Mouse (Mus musculus): ENCODE results near the gene Trpm1. TPM values are rescaled to one million over a fixed set of nuclear protein-coding genes. Genes with fewer than 3 reads are reported as not detected.

The Trpm1 gene
- polyA plus RNA-seq, 2 experiments, result not detected

DNA sequence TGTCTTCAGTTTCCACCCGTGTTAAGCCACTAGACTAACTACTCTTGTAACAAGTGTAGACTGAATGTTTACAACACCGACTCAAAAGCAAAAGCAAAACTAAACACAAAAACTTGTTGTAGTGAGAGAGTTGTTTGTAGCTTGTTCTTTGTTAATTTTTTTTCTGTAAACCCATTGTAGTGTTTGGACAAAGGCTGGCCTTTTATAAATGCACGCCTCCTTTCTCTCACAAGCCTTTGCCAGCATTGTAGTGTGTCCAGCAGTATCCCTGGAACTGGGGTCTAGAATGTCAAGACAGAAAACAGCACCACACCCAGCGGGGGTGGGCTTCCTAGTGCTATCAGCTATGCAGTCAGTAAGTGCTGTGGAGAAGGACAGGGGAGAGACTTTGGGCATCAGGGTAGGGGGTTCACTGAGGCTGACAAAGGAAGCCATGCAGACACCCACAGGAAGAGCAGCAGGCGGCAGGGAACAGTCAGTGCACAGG, 5.5 kb downstream of the Trpm1 start:
- ATAC-seq (ENCODE audit: insufficient read depth), result no peak

GRCm38 (mm10) chr7:64159612-64160591, 6.3 kb downstream of the Trpm1 start:
- no peaks in the 10 kb centered on the region for H3K27me3 ChIP-seq (ENCODE audit: control insufficient read depth, insufficient read depth, low read length)
- no peaks in the 10 kb centered on the region for H3K9me3 ChIP-seq (ENCODE audit: control insufficient read depth, low read length)
- H3K4me3 ChIP-seq (ENCODE audit: insufficient read depth in 1 of 2, low read depth in 2 of 2, low read length in 2 of 2), result no peak overlapping the region
- no peaks in the 10 kb centered on the region for H3K36me3 ChIP-seq (replicated peaks; ENCODE audit: control insufficient read depth, insufficient read depth, low read depth)
- H3K4me2 ChIP-seq (ENCODE audit: low read depth), result no peak overlapping the region
- no peak overlapping the region for H3K27ac ChIP-seq
- no peaks in the 10 kb centered on the region for H3K4me1 ChIP-seq (replicated peaks; ENCODE audit: control insufficient read depth in 2 of 2, insufficient read depth in 2 of 2, low read length in 1 of 2)
- WGBS (ENCODE audit: insufficient replicate concordance), result 50% methylated on average over 7 of the region's 7 CpGs
- no peak for ATAC-seq (ENCODE audit: insufficient read depth)
- no peak for DNase-seq (ENCODE audit: low read depth in 3 of 3, low spot score in 3 of 3)
- TF ChIP-seq EP300 (IDR thresholded peaks at IDR 0.05; ENCODE audit: low read depth) (no peak), CTCF (IDR thresholded peaks at IDR 0.05; ENCODE audit: low read depth) (no peak)
- H3K9ac ChIP-seq (replicated peaks), result no peak overlapping the region

More for the DNA sequence above, 5.5 kb downstream of the Trpm1 start:
- Histone ChIP-seq H3K27me3 (ENCODE audit: control insufficient read depth, insufficient read depth, low read length) (no peaks in the 10 kb centered on the region), H3K27ac (no peak overlapping the region), H3K4me1 (replicated peaks; ENCODE audit: control insufficient read depth in 2 of 2, insufficient read depth in 2 of 2, low read length in 1 of 2) (no peaks in the 10 kb centered on the region), H3K9ac (replicated peaks) (no peak overlapping the region), H3K4me3 (ENCODE audit: insufficient read depth in 1 of 2, low read depth in 2 of 2, low read length in 2 of 2) (no peak overlapping the region), H3K4me2 (ENCODE audit: low read depth) (no peak overlapping the region), H3K9me3 (ENCODE audit: control insufficient read depth, low read length) (no peaks in the 10 kb centered on the region), H3K36me3 (replicated peaks; ENCODE audit: control insufficient read depth, insufficient read depth, low read depth) (no peaks in the 10 kb centered on the region)
- DNase-seq (ENCODE audit: low read depth in 3 of 3, low spot score in 3 of 3), result no peak
- 47% methylated on average over 5 of the region's 5 CpGs for WGBS (ENCODE audit: insufficient replicate concordance)
- TF ChIP-seq CTCF (IDR thresholded peaks at IDR 0.05; ENCODE audit: low read depth) (no peak), EP300 (IDR thresholded peaks at IDR 0.05; ENCODE audit: low read depth) (no peak)

DNA sequence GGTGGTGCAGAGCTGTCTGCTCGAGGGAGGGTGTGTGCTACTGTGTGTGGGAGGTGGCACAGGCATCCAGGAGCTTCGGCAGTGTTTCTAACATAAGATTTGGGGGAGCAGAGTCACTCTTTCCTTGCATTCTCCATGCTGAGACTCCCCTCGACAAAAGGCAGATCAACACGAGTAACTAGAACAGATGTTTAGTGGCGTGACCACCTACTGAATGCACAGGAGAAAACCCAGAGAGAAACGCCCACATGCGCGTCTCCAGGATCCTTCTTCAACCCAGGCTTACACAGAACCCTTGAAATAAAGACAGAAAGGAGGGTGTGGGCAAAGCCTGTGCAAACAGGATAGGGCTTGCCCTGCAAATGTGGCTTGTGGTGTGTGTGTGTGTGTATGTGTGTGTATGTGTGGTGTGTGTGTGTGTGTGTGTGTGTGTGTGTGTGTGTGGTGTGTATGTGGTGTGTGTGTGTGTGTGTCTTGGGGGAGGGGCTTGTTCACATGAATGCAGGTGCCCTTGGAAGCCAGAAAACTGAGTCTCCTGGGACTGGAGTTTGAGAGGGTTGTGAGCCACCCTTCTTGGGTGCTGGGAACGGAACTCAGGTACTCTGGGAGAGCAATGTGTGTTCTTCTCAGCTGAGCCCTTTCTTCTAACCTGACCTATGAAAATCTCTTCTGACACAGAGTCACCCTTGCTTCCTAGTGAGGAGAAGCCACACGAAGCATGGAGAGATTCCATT, 7.3 kb downstream of the Trpm1 start:
- ATAC-seq (ENCODE audit: insufficient read depth), result no peak

GRCm38 (mm10) chr7:64161990-64162389, 8.4 kb downstream of the Trpm1 start:
- Histone ChIP-seq H3K4me1 (replicated peaks; ENCODE audit: control insufficient read depth in 2 of 2, insufficient read depth in 2 of 2, low read length in 1 of 2) (no peaks in the 10 kb centered on the region), H3K4me2 (ENCODE audit: low read depth) (no peak overlapping the region), H3K27ac (no peak overlapping the region), H3K27me3 (ENCODE audit: control insufficient read depth, insufficient read depth, low read length) (no peaks in the 10 kb centered on the region), H3K4me3 (ENCODE audit: insufficient read depth in 1 of 2, low read depth in 2 of 2, low read length in 2 of 2) (no peak overlapping the region), H3K36me3 (replicated peaks; ENCODE audit: control insufficient read depth, insufficient read depth, low read depth) (no peaks in the 10 kb centered on the region), H3K9ac (replicated peaks) (no peak overlapping the region), H3K9me3 (ENCODE audit: control insufficient read depth, low read length) (no peaks in the 10 kb centered on the region)
- ATAC-seq (ENCODE audit: insufficient read depth), result no peak
- TF ChIP-seq EP300 (IDR thresholded peaks at IDR 0.05; ENCODE audit: low read depth), result no peak
- TF ChIP-seq CTCF (IDR thresholded peaks at IDR 0.05; ENCODE audit: low read depth), result no peak
- 66% methylated on average over 7 of the region's 7 CpGs for WGBS (ENCODE audit: insufficient replicate concordance)
- no peak for DNase-seq (ENCODE audit: low read depth in 3 of 3, low spot score in 3 of 3)

More for the DNA sequence above, 7.3 kb downstream of the Trpm1 start:
- H3K4me1 ChIP-seq (replicated peaks; ENCODE audit: control insufficient read depth in 2 of 2, insufficient read depth in 2 of 2, low read length in 1 of 2), result no peaks in the 10 kb centered on the region
- H3K9ac ChIP-seq (replicated peaks), result no peak overlapping the region
- no peaks in the 10 kb centered on the region for H3K27me3 ChIP-seq (ENCODE audit: control insufficient read depth, insufficient read depth, low read length)
- H3K4me2 ChIP-seq (ENCODE audit: low read depth), result no peak overlapping the region
- no peaks in the 10 kb centered on the region for H3K9me3 ChIP-seq (ENCODE audit: control insufficient read depth, low read length)
- no peak overlapping the region for H3K27ac ChIP-seq
- no peak for DNase-seq (ENCODE audit: low read depth in 3 of 3, low spot score in 3 of 3)
- TF ChIP-seq EP300 (IDR thresholded peaks at IDR 0.05; ENCODE audit: low read depth) (no peak), CTCF (IDR thresholded peaks at IDR 0.05; ENCODE audit: low read depth) (no peak)
- no peak overlapping the region for H3K4me3 ChIP-seq (ENCODE audit: insufficient read depth in 1 of 2, low read depth in 2 of 2, low read length in 2 of 2)
- H3K36me3 ChIP-seq (replicated peaks; ENCODE audit: control insufficient read depth, insufficient read depth, low read depth), result no peaks in the 10 kb centered on the region
- WGBS (ENCODE audit: insufficient replicate concordance), result 58% methylated on average over 10 of the region's 10 CpGs

DNA sequence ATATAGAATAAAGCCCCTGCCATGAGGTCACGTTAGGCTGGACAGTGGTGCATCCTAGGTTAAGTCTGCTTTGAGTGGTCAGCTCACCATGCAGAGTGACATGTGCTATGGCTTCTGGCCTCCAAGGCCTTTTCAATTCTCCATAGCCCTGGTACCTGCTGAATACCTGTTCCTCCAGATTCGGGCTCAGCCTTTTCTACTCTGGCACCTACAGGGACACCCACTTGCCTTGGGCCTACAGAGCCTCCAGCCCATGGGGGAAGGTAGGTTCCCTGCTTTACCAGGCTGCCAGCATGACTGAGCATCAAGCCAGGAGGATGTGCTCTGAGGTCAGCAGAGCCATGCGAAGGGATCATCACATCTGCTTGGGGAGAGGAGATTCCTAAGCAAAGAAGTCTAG, 9.5 kb downstream of the Trpm1 start:
- Histone ChIP-seq H3K27me3 (ENCODE audit: control insufficient read depth, insufficient read depth, low read length) (no peaks in the 10 kb centered on the region), H3K27ac (no peak overlapping the region), H3K9ac (replicated peaks) (no peak overlapping the region), H3K36me3 (replicated peaks; ENCODE audit: control insufficient read depth, insufficient read depth, low read depth) (no peaks in the 10 kb centered on the region), H3K4me1 (replicated peaks; ENCODE audit: control insufficient read depth in 2 of 2, insufficient read depth in 2 of 2, low read length in 1 of 2) (no peaks in the 10 kb centered on the region), H3K4me2 (ENCODE audit: low read depth) (no peak overlapping the region), H3K4me3 (ENCODE audit: insufficient read depth in 1 of 2, low read depth in 2 of 2, low read length in 2 of 2) (no peak overlapping the region), H3K9me3 (ENCODE audit: control insufficient read depth, low read length) (no peaks in the 10 kb centered on the region)
- DNase-seq (ENCODE audit: low read depth in 3 of 3, low spot score in 3 of 3) (no peak), ATAC-seq (ENCODE audit: insufficient read depth) (no peak)
- 62% methylated on average over 3 of the region's 3 CpGs for WGBS (ENCODE audit: insufficient replicate concordance)
- TF ChIP-seq CTCF (IDR thresholded peaks at IDR 0.05; ENCODE audit: low read depth) (no peak), EP300 (IDR thresholded peaks at IDR 0.05; ENCODE audit: low read depth) (no peak)
